Mouse (Mus musculus): ENCODE measurements at regions not wholly inside any gene's neighbourhood (a gene's known extent, or its start where the extent isn't known, plus 50 kb on each side); places are given as distances from the start of the nearest gene placed in this dataset.

DNA sequence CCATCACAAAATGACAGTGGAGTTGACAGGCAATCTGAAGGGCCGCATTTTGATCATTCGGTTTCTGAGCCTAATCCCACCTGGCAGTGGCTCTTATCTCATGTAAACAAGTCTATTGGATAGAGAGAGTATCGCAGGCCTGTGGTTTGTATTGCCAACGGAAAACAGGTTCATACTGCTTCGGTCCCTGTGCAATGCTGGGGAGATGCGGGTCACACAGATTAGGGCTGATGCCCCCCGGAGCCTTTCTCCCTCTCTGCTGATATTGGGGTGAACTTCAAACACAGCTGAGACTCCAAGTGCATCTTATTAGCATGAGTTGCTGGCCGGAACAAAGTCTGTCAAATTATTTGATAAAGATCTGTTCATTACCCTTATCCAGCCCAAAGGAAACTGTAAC is 451.2 kb downstream of the Prdm2 start:
- no peaks in the 10 kb centered on the region for H3K4me1 ChIP-seq (ENCODE audit: control insufficient read depth, insufficient read depth, low read length)
- no peaks in the 10 kb centered on the region for H3K36me3 ChIP-seq (ENCODE audit: control insufficient read depth, insufficient read depth, low read length)
- H3K27me3 ChIP-seq (ENCODE audit: control insufficient read depth, insufficient read depth, low read length) = no peaks in the 10 kb centered on the region
- H3K9me3 ChIP-seq (replicated peaks; ENCODE audit: control insufficient read depth, low read length) = no peaks in the 10 kb centered on the region
- no peak overlapping the region for H3K9ac ChIP-seq (ENCODE audit: low read length)
- no peak overlapping the region for H3K4me2 ChIP-seq (ENCODE audit: low read depth, low read length)
- H3K27ac ChIP-seq (ENCODE audit: low read length) = no peak overlapping the region
- no peak overlapping the region for H3K4me3 ChIP-seq (replicated peaks; ENCODE audit: low read length)
- no peak for ATAC-seq (ENCODE audit: insufficient read depth, low FRiP score)
- WGBS = 60% methylated on average over 8 of the region's 8 CpGs

DNA sequence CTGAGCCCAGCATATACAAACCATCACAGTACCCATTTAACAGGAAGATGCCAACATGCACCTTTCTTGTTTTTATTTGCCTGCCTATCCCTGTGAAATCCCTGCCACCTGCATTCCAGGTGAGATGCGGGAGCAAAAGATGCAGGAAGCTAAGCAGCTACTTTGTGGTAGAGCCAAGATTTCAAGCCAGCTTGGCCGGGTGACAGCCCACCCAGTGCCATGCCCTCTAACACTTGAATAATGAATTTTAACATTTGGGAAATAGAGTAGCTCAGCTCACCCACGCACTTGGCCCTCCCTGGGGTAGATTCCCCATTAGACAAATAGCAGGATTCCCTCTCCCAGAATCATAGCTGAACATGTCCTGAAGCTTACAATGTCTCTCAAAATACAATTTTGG is 454.7 kb downstream of the Prdm2 start:
- 75% methylated on average over 3 of the region's 3 CpGs for WGBS
- H3K4me2 ChIP-seq (ENCODE audit: low read depth, low read length) = no peak overlapping the region

DNA sequence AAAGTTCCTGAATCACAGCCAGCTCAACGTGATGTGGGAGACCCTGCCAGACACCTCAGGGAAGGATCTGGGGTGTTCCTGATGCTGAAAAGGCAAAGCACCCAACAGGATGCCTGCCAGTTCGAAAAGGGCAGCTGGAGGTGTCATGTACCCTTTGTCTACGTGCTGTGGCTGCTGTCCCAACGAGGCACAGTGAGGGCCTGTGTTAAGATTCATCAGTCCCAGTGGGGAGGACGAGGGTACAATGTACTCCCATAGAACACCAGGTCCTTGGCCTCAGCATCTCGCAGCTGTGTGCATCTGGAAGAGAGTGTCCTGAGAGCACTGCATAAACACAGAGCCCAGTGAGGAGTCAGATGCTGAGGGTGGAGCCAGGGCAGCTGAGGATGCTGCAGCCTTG is 456.5 kb downstream of the Prdm2 start:
- Histone ChIP-seq H3K9me3 (replicated peaks; ENCODE audit: control insufficient read depth, low read length) (no peaks in the 10 kb centered on the region), H3K9ac (ENCODE audit: low read length) (no peak overlapping the region), H3K36me3 (ENCODE audit: control insufficient read depth, insufficient read depth, low read length) (no peaks in the 10 kb centered on the region), H3K4me2 (ENCODE audit: low read depth, low read length) (no peak overlapping the region), H3K27me3 (ENCODE audit: control insufficient read depth, insufficient read depth, low read length) (no peaks in the 10 kb centered on the region), H3K27ac (ENCODE audit: low read length) (peak overlapping the region; percentile 61), H3K4me1 (ENCODE audit: control insufficient read depth, insufficient read depth, low read length) (no peaks in the 10 kb centered on the region), H3K4me3 (replicated peaks; ENCODE audit: low read length) (no peak overlapping the region)
- ATAC-seq (ENCODE audit: insufficient read depth, low FRiP score) = peak; percentile 83; the same call in 1 of the 2 replicates
- 55% methylated on average over 6 of the region's 6 CpGs for WGBS

More for the DNA sequence above, 454.7 kb downstream of the Prdm2 start:
- Histone ChIP-seq H3K36me3 (ENCODE audit: control insufficient read depth, insufficient read depth, low read length) (no peaks in the 10 kb centered on the region), H3K4me3 (replicated peaks; ENCODE audit: low read length) (no peak overlapping the region), H3K4me1 (ENCODE audit: control insufficient read depth, insufficient read depth, low read length) (no peaks in the 10 kb centered on the region), H3K27ac (ENCODE audit: low read length) (no peak overlapping the region), H3K9me3 (replicated peaks; ENCODE audit: control insufficient read depth, low read length) (no peaks in the 10 kb centered on the region), H3K27me3 (ENCODE audit: control insufficient read depth, insufficient read depth, low read length) (no peaks in the 10 kb centered on the region), H3K9ac (ENCODE audit: low read length) (no peak overlapping the region)
- ATAC-seq (ENCODE audit: insufficient read depth, low FRiP score) = no peak

DNA sequence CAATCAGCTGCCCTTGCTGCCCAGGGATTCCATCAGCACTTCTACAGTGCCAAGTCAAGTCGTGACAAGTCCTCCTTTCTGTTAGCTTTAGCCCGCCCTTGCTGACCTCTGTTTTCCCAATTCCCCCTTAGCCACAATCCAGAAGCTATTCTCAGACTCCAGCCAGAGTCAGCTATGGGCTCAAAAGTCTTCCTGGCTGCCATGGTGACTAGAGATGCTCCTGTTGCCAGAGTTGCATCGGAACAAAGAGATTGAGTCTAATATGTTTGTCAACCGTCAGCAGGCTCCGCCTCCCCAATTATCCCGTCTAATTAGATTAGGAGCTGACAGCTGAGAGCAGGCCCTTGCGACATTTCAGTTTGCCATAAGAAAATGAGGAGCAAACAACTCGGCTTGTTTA is 462.9 kb downstream of the Prdm2 start:
- H3K4me1 ChIP-seq (ENCODE audit: control insufficient read depth, insufficient read depth, low read length) = no peaks in the 10 kb centered on the region
- 52% methylated on average over 8 of the region's 8 CpGs for WGBS
- ATAC-seq (ENCODE audit: insufficient read depth, low FRiP score) = no peak
- no peak overlapping the region for H3K9ac ChIP-seq (ENCODE audit: low read length)
- no peak overlapping the region for H3K4me2 ChIP-seq (ENCODE audit: low read depth, low read length)
- no peaks in the 10 kb centered on the region for H3K9me3 ChIP-seq (replicated peaks; ENCODE audit: control insufficient read depth, low read length)
- H3K27ac ChIP-seq (ENCODE audit: low read length) = no peak overlapping the region
- no peak overlapping the region for H3K4me3 ChIP-seq (replicated peaks; ENCODE audit: low read length)
- H3K27me3 ChIP-seq (ENCODE audit: control insufficient read depth, insufficient read depth, low read length) = no peaks in the 10 kb centered on the region
- no peaks in the 10 kb centered on the region for H3K36me3 ChIP-seq (ENCODE audit: control insufficient read depth, insufficient read depth, low read length)

DNA sequence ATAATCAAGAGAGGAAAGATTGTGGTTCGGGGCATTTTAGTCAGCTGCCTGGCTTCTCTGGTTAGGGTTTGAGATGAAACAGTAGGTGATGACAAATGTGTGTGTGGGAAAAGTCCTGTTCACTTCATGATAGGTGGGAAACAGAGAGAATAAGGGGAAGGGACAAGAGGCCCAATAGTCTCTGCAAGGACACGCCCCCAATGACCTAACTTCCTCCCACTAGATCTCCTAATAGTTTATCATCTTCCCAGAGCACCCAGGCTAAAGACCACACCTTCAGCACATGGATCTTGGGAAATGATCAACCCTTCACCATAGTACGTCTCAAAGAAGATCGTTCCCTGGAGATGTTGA is 484.3 kb upstream of the Kazn start:
- Histone ChIP-seq H3K9me3 (replicated peaks; ENCODE audit: control insufficient read depth, low read length) (no peaks in the 10 kb centered on the region), H3K9ac (ENCODE audit: low read length) (no peak overlapping the region), H3K27me3 (ENCODE audit: control insufficient read depth, insufficient read depth, low read length) (no peaks in the 10 kb centered on the region), H3K4me3 (replicated peaks; ENCODE audit: low read length) (no peak overlapping the region), H3K4me2 (ENCODE audit: low read depth, low read length) (no peak overlapping the region), H3K4me1 (ENCODE audit: control insufficient read depth, insufficient read depth, low read length) (no peaks in the 10 kb centered on the region), H3K36me3 (ENCODE audit: control insufficient read depth, insufficient read depth, low read length) (no peaks in the 10 kb centered on the region), H3K27ac (ENCODE audit: low read length) (no peak overlapping the region)
- 86% methylated on average over 4 of the region's 4 CpGs for WGBS
- ATAC-seq (ENCODE audit: insufficient read depth, low FRiP score) = no peak

DNA sequence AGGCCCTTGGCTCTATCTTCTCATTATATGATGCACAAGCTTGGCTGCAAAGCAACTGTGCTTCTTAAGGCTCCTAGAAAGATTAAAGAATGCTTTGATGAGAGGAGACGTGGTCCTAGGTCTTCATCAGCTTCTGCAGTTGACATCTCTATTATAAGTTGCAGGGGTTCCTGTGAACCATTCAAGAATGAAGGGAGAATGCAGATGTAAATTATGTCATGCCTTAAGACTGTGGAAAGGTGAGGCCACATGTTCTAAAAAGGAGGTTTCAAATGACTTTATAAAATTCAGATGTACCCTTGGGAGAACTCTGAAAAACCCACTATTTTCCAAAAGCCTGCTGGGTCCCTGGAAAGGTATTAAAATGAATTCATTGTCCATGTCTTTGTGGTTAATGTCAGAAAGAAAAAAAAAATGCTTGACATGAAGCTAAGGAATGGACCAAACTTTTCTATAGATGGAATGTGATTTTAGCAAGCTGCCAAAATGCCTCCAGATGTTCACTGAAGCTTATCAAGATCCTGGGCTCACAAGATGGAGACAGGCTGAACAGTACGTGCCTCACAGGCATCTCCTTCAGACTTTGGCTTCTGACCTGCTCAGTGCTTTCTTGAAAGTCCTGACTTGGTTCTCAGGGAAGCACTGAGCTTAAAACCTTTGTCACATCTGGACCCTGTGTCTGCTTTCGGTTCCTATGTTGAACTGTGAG is 483.8 kb upstream of the Kazn start:
- Histone ChIP-seq H3K9ac (ENCODE audit: low read length) (no peak overlapping the region), H3K4me1 (ENCODE audit: control insufficient read depth, insufficient read depth, low read length) (no peaks in the 10 kb centered on the region), H3K27me3 (ENCODE audit: control insufficient read depth, insufficient read depth, low read length) (no peaks in the 10 kb centered on the region), H3K4me2 (ENCODE audit: low read depth, low read length) (no peak overlapping the region), H3K9me3 (replicated peaks; ENCODE audit: control insufficient read depth, low read length) (no peaks in the 10 kb centered on the region), H3K4me3 (replicated peaks; ENCODE audit: low read length) (no peak overlapping the region), H3K27ac (ENCODE audit: low read length) (no peak overlapping the region), H3K36me3 (ENCODE audit: control insufficient read depth, insufficient read depth, low read length) (no peaks in the 10 kb centered on the region)
- ATAC-seq (ENCODE audit: insufficient read depth, low FRiP score) = no peak
- WGBS = 64% methylated on average over 3 of the region's 3 CpGs

DNA sequence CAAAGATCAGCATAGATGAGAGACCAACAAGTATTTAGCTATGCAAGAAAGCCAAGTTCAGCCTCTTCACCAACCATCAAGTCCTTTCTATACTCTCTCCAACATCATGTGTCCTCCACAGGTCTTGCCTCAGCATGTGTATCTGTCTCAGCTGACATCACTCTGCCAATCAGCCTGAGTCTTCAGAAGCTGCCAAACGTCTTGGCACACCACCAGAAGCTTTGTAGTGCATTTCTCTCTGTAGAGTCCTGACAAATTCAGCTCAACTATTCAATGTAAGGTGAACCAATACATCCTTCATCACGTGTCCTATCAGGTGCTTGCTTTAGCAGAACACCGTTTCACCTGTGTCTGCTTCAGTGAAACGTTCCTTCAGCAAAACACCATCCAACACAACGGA is 462.4 kb upstream of the Kazn start:
- no peak for ATAC-seq (ENCODE audit: insufficient read depth, low FRiP score)
- no peak overlapping the region for H3K4me3 ChIP-seq (replicated peaks; ENCODE audit: low read length)
- no peaks in the 10 kb centered on the region for H3K36me3 ChIP-seq (ENCODE audit: control insufficient read depth, insufficient read depth, low read length)
- H3K27ac ChIP-seq (ENCODE audit: low read length) = no peak overlapping the region
- no peaks in the 10 kb centered on the region for H3K4me1 ChIP-seq (ENCODE audit: control insufficient read depth, insufficient read depth, low read length)
- H3K9me3 ChIP-seq (replicated peaks; ENCODE audit: control insufficient read depth, low read length) = 0 out of 2 replicates have a peak, but pooled peaks cover 5% of the 10 kb centered on the region
- H3K4me2 ChIP-seq (ENCODE audit: low read depth, low read length) = no peak overlapping the region
- H3K9ac ChIP-seq (ENCODE audit: low read length) = no peak overlapping the region
- H3K27me3 ChIP-seq (ENCODE audit: control insufficient read depth, insufficient read depth, low read length) = no peaks in the 10 kb centered on the region
- 79% methylated on average over 5 of the region's 5 CpGs for WGBS

DNA sequence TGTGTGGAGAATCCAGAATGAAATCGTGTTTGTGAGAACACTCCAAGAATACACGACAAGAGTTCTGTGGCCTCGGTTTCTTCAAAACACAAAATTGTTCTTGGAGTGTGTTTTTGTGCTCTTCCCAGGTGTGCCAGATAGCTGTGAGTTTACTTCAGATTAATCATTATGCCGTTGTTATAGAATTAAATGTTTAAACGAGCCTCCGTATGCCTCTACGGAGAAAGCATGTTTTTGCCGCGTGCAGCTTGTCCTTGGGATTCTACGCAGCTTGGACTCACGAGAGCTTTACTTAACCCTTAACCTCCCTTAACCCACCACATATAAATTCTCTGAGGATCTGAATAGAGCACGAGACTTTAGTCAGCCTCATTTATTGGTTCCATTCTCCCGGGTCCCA is 455.7 kb upstream of the Kazn start:
- no peak for ATAC-seq (ENCODE audit: insufficient read depth, low FRiP score)
- no peaks in the 10 kb centered on the region for H3K9me3 ChIP-seq (replicated peaks; ENCODE audit: control insufficient read depth, low read length)
- H3K4me2 ChIP-seq (ENCODE audit: low read depth, low read length) = peak overlapping the region; percentile 26
- H3K36me3 ChIP-seq (ENCODE audit: control insufficient read depth, insufficient read depth, low read length) = no peaks in the 10 kb centered on the region
- H3K27ac ChIP-seq (ENCODE audit: low read length) = no peak overlapping the region
- H3K4me3 ChIP-seq (replicated peaks; ENCODE audit: low read length) = no peak overlapping the region
- H3K27me3 ChIP-seq (ENCODE audit: control insufficient read depth, insufficient read depth, low read length) = no peaks in the 10 kb centered on the region
- no peak overlapping the region for H3K9ac ChIP-seq (ENCODE audit: low read length)
- no peaks in the 10 kb centered on the region for H3K4me1 ChIP-seq (ENCODE audit: control insufficient read depth, insufficient read depth, low read length)
- WGBS = 41% methylated on average over 13 of the region's 13 CpGs

DNA sequence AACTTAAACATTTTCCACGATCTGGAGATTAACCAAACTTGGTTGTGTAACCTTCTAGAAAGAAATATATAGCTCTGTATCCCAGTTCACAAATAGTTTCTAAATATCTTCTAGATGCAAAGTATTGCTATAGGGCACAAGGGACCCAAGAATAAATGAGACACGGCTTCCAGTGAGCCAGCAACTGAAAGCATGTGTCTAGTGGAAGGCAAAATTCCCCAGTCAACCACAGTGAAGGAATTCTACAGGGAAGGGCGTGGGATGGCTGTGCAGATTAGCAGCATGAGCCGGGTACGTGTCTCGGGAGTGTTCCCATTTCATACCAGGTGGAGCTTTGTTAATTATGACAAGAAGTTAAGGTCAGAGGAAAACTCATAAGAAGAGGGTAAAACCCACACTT is 449.0 kb upstream of the Kazn start:
- Histone ChIP-seq H3K27ac (ENCODE audit: low read length) (no peak overlapping the region), H3K4me1 (ENCODE audit: control insufficient read depth, insufficient read depth, low read length) (no peaks in the 10 kb centered on the region), H3K36me3 (ENCODE audit: control insufficient read depth, insufficient read depth, low read length) (no peaks in the 10 kb centered on the region), H3K9ac (ENCODE audit: low read length) (no peak overlapping the region), H3K9me3 (replicated peaks; ENCODE audit: control insufficient read depth, low read length) (no peaks in the 10 kb centered on the region), H3K4me3 (replicated peaks; ENCODE audit: low read length) (no peak overlapping the region), H3K27me3 (ENCODE audit: control insufficient read depth, insufficient read depth, low read length) (no peaks in the 10 kb centered on the region), H3K4me2 (ENCODE audit: low read depth, low read length) (no peak overlapping the region)
- 77% methylated on average over 6 of the region's 6 CpGs for WGBS
- no peak for ATAC-seq (ENCODE audit: insufficient read depth, low FRiP score)

Measured in stomach, embryonic 16.5 days (tissue).